Mouse (Mus musculus) hindbrain, embryonic 16.5 days (tissue): ENCODE measurements around the gene Spdl1. TPM values are rescaled to one million over a fixed set of nuclear protein-coding genes. Genes with fewer than 3 reads are reported as not detected.
"Not testable (repeated sequence)": the region's sequence is repeated elsewhere in the genome, so short reads cannot be mapped to it uniquely, and the experiment has no call there.

Experiments
- ATAC-seq: fragments of 200-750 bp; cut with Nextera tagmentation; 2 replicates; pipeline ENCODE4 v1.8.0; 2017; ENCODE audit warnings: moderate TSS enrichment, moderate library complexity
- H3K27ac ChIP-seq: fragments of 300-500 bp; sonication (generic); 2 replicates; pipeline ENCODE4 v1.5.1; 2014; ENCODE audit warnings: low read depth, mild to moderate bottlenecking, control low read depth, low read length, moderate library complexity
- H3K27me3 ChIP-seq: fragments of 300-500 bp; sonication (generic); replicated peaks from 2 replicates; pipeline ENCODE4 v1.6.1; 2014; ENCODE audit warnings: low read length; ENCODE audit not compliant: control insufficient read depth, insufficient read depth
- H3K36me3 ChIP-seq: fragments of 300-500 bp; sonication (generic); 2 replicates; pipeline ENCODE4 v1.6.1; 2014; ENCODE audit warnings: mild to moderate bottlenecking, low read length, moderate library complexity, mixed read lengths; ENCODE audit not compliant: control insufficient read depth, insufficient read depth
- H3K4me1 ChIP-seq: fragments of 300-500 bp; sonication (generic); 2 replicates; pipeline ENCODE4 v1.6.1; 2014; ENCODE audit warnings: low read depth, low read length; ENCODE audit not compliant: control insufficient read depth, insufficient read depth
- H3K4me2 ChIP-seq: fragments of 300-500 bp; sonication (generic); 2 replicates; pipeline ENCODE4 v1.6.1; 2014; ENCODE audit warnings: mild to moderate bottlenecking, low read length, control low read depth, moderate library complexity
- H3K4me3 ChIP-seq: fragments of 300-500 bp; sonication (generic); 2 replicates; pipeline ENCODE4 v1.5.1; 2014; ENCODE audit warnings: mild to moderate bottlenecking, low read length, control low read depth, moderate library complexity
- H3K9ac ChIP-seq: fragments of 300-500 bp; sonication (generic); 2 replicates; pipeline ENCODE4 v1.6.1; 2014; ENCODE audit warnings: low read depth, mild to moderate bottlenecking, control low read depth, low read length, moderate library complexity
- H3K9me3 ChIP-seq: fragments of 300-500 bp; sonication (generic); 2 replicates; pipeline ENCODE4 v1.6.1; 2014; ENCODE audit warnings: mild to moderate bottlenecking, low read length, moderate library complexity; ENCODE audit not compliant: control insufficient read depth
- WGBS: fragments of 180-500 bp; shearing (Covaris S2); extraction: QIAGEN DNeasy Blood & Tissue Kit; methylation state at CpG from one replicate; pipeline ENCODE4 v1.1.7; 2014; 5-methylcytosine and 5-hydroxymethylcytosine counted together
- polyA plus RNA-seq: library from polyadenylated mRNA; unstranded; fragments of >200 nt; fragmentation: Nextera tagmentation; extraction: Ambion mirVana; gene quantifications from 2 replicates; pipeline ENCODE4 v1.2.1, GENCODE M21; 2015

The Spdl1 gene
- polyA plus RNA-seq, 1 experiment from 2014 or later = 3.4 TPM

GRCm38 (mm10) chr11:34826940-34827339, 6.5 kb downstream of the Spdl1 start:
- H3K9ac ChIP-seq = no peak overlapping the region
- no peaks in the 10 kb centered on the region for H3K27me3 ChIP-seq
- H3K36me3 ChIP-seq = no peaks in the 10 kb centered on the region
- H3K27ac ChIP-seq = no peak overlapping the region
- H3K4me1 ChIP-seq = no peaks in the 10 kb centered on the region
- 91% methylated on average over 2 of the region's 2 CpGs for WGBS
- no peak overlapping the region for H3K4me3 ChIP-seq
- no peak overlapping the region for H3K4me2 ChIP-seq
- no peaks in the 10 kb centered on the region for H3K9me3 ChIP-seq
- ATAC-seq = no peak

GRCm38 (mm10) chr11:34824791-34825190, 8.7 kb downstream of the Spdl1 start:
- no peak overlapping the region for H3K9ac ChIP-seq
- H3K4me3 ChIP-seq = no peak overlapping the region
- no peaks in the 10 kb centered on the region for H3K9me3 ChIP-seq
- H3K4me2 ChIP-seq = no peak overlapping the region
- no peak for ATAC-seq
- WGBS = 97% methylated on average over 4 of the region's 4 CpGs
- no peaks in the 10 kb centered on the region for H3K27me3 ChIP-seq
- H3K4me1 ChIP-seq = no peaks in the 10 kb centered on the region
- H3K27ac ChIP-seq = no peak overlapping the region
- no peaks in the 10 kb centered on the region for H3K36me3 ChIP-seq

- Histone ChIP-seq H3K9ac (no peak overlapping the region), H3K4me1 (no peaks in the 10 kb centered on the region), H3K36me3 (no peaks in the 10 kb centered on the region), H3K27ac (no peak overlapping the region), H3K27me3 (no peaks in the 10 kb centered on the region), H3K4me3 (no peak overlapping the region), H3K4me2 (no peak overlapping the region), H3K9me3 (no peaks in the 10 kb centered on the region)
- 4% methylated on average over 2 of the region's 2 CpGs for WGBS
- no peak for ATAC-seq
Observed at GRCm38 (mm10) chr11:34814767-34815166, 18.7 kb downstream of the Spdl1 start.

GRCm38 (mm10) chr11:34814319-34814718, 19.1 kb downstream of the Spdl1 start:
- Histone ChIP-seq H3K27me3 (no peaks in the 10 kb centered on the region), H3K27ac (no peak overlapping the region), H3K9ac (no peak overlapping the region), H3K4me3 (no peak overlapping the region), H3K9me3 (no peaks in the 10 kb centered on the region), H3K4me2 (no peak overlapping the region), H3K4me1 (no peaks in the 10 kb centered on the region), H3K36me3 (no peaks in the 10 kb centered on the region)
- 77% methylated on average over 6 of the region's 6 CpGs for WGBS
- ATAC-seq = no peak

GRCm38 (mm10) chr11:34805026-34805425, 28.4 kb downstream of the Spdl1 start:
- H3K9me3 ChIP-seq, H3K4me2 ChIP-seq, ATAC-seq, H3K4me1 ChIP-seq, H3K9ac ChIP-seq, H3K27me3 ChIP-seq, H3K36me3 ChIP-seq, H3K4me3 ChIP-seq, H3K27ac ChIP-seq: not testable (repeated sequence)
- 83% methylated on average over 4 of the region's 4 CpGs for WGBS

- not testable (repeated sequence) for H3K9me3 ChIP-seq, H3K27ac ChIP-seq, H3K4me1 ChIP-seq, ATAC-seq, H3K9ac ChIP-seq, H3K36me3 ChIP-seq, H3K4me2 ChIP-seq, H3K27me3 ChIP-seq, H3K4me3 ChIP-seq
- 72% methylated on average over 8 of the region's 8 CpGs for WGBS
Observed at GRCm38 (mm10) chr11:34798066-34798465, 35.4 kb downstream of the Spdl1 start.

GRCm38 (mm10) chr11:34796097-34796496, 37.3 kb downstream of the Spdl1 start:
- WGBS = 22% methylated on average over 4 of the region's 4 CpGs
- H3K9ac ChIP-seq = no peak overlapping the region
- ATAC-seq = no peak

GRCm38 (mm10) chr11:34791872-34792271, 41.6 kb downstream of the Spdl1 start:
- no peaks in the 10 kb centered on the region for H3K36me3 ChIP-seq
- no peak for ATAC-seq
- no peaks in the 10 kb centered on the region for H3K27me3 ChIP-seq
- no peaks in the 10 kb centered on the region for H3K9me3 ChIP-seq
- H3K27ac ChIP-seq = no peak overlapping the region
- no peak overlapping the region for H3K4me2 ChIP-seq
- no peaks in the 10 kb centered on the region for H3K4me1 ChIP-seq
- H3K4me3 ChIP-seq = no peak overlapping the region
- WGBS = 72% methylated on average over 8 of the region's 8 CpGs
- H3K9ac ChIP-seq = no peak overlapping the region

More at GRCm38 (mm10) chr11:34796097-34796496, 37.3 kb downstream of the Spdl1 start:
- Histone ChIP-seq H3K36me3 (no peaks in the 10 kb centered on the region), H3K9me3 (no peaks in the 10 kb centered on the region), H3K27me3 (no peaks in the 10 kb centered on the region), H3K4me2 (no peak overlapping the region), H3K27ac (no peak overlapping the region), H3K4me1 (no peaks in the 10 kb centered on the region), H3K4me3 (no peak overlapping the region)

- ATAC-seq = no peak
- no peak overlapping the region for H3K4me3 ChIP-seq
- no peaks in the 10 kb centered on the region for H3K27me3 ChIP-seq
- H3K9ac ChIP-seq = no peak overlapping the region
- no peaks in the 10 kb centered on the region for H3K4me1 ChIP-seq
- H3K4me2 ChIP-seq = no peak overlapping the region
- H3K27ac ChIP-seq = no peak overlapping the region
- no peaks in the 10 kb centered on the region for H3K36me3 ChIP-seq
- no peaks in the 10 kb centered on the region for H3K9me3 ChIP-seq
Observed at GRCm38 (mm10) chr11:34784864-34785263, 48.6 kb downstream of the Spdl1 start.

GRCm38 (mm10) chr11:34783587-34784043, 49.8 kb downstream of the Spdl1 start, which contains the start of gene Dock2:
TSS of gene Dock2 (minus strand) at chr11:34783892.
- Histone ChIP-seq H3K36me3 (no peaks in the 10 kb centered on the region), H3K27ac (no peak within 1 kb of the TSS), H3K4me1 (no peaks in the 10 kb centered on the region), H3K27me3 (no peaks in the 10 kb centered on the region), H3K9ac (no peak within 1 kb of the TSS), H3K4me2 (no peak within 1 kb of the TSS), H3K4me3 (no peak within 1 kb of the TSS), H3K9me3 (no peaks in the 10 kb centered on the region)
- ATAC-seq = no peak
- 91% methylated on average over 12 of the region's 12 CpGs for WGBS
